Mouse (Mus musculus): Measurements from ENCODE around the gene Dda1. TPM values are rescaled to one million over a fixed set of nuclear protein-coding genes. Genes with fewer than 3 reads are reported as not detected.
A peak's percentile ranks its signal among the peaks of the same experiment; 100 is the strongest.
"Not testable (repeated sequence)": the region's sequence is repeated elsewhere in the genome, so short reads cannot be mapped to it uniquely, and the experiment has no call there.

Gene Dda1
- polyA plus RNA-seq (2016; fragmentation: Nextera tagmentation; extraction: Ambion mirVana) = 85.4 and 89.9 TPM in 2 replicates

DNA sequence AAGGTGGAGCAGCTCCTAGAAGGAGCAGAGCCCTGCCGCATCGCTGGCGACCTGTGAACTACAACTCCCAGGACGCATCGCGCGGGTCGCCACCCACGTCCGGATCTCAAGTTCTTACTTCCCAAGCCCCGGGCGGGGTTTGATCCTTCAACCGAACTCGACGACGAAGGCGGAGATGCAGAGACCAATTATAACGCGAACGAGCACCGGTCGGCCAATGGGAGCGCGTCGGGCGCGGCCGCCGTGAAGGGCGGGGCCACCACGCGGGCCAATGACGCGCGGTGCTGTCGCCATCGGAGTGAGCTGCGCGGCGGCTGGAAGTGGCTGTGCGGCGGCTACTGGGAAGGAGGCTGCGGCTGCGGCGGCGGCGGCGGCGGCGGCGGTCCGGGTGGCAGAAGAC is at the start of gene Dda1:
Gene Dda1, plus strand, starts transcription at position 284 of the 400 bp plus-strand sequence.
- H3K4me3 ChIP-seq = peak within 1 kb of the TSS; percentile 96
- 0 out of 2 replicates have a peak within 1 kb of the TSS, but pooled peaks have one; percentile 59 for H3K27ac ChIP-seq (ENCODE audit: poor library complexity, severe bottlenecking)
- peak; percentile 89 for ATAC-seq (ENCODE audit: insufficient number of reproducible peaks, low FRiP score)
- H3K36me3 ChIP-seq = peaks cover 35% of the 10 kb centered on the region
- WGBS = under 1% methylated on average over 42 of the region's 52 CpGs
- peaks cover 25% of the 10 kb centered on the region for H3K4me1 ChIP-seq (replicated peaks)
- H3K4me2 ChIP-seq = peak within 1 kb of the TSS; percentile 85
- peak within 1 kb of the TSS; percentile 94 for H3K9ac ChIP-seq
- no peaks in the 10 kb centered on the region for H3K27me3 ChIP-seq (replicated peaks)
- H3K9me3 ChIP-seq (replicated peaks) = no peaks in the 10 kb centered on the region

DNA sequence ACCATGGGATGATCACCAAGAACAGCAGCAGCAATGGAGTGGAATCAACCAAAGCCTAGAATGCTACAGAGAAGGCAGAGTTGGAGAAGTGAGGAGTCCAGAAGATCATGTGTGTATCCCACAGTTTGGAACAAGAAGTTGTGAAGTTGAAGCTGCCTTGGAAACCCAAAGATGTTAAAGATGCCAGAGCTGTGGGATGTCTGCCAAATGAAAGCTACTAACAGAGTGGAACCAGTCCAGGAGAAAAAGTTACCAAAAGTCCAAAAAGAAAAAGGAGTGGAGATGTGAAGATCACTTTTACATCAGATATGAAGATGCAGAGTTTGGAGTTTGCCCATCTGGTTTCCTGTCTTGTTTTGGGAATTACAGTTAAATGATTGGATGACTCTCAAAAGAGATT is 46.9 kb upstream of the Dda1 start:
- no peak overlapping the region for H3K4me2 ChIP-seq
- no peaks in the 10 kb centered on the region for H3K36me3 ChIP-seq
- no peak overlapping the region for H3K4me3 ChIP-seq
- ATAC-seq (ENCODE audit: insufficient number of reproducible peaks, low FRiP score) = no peak
- H3K27me3 ChIP-seq (replicated peaks) = no peaks in the 10 kb centered on the region; the same call in 1 of the 2 replicates
- H3K9ac ChIP-seq = no peak overlapping the region
- peaks cover 32% of the 10 kb centered on the region for H3K9me3 ChIP-seq (replicated peaks)
- no peak overlapping the region for H3K27ac ChIP-seq (ENCODE audit: poor library complexity, severe bottlenecking)
- no peaks in the 10 kb centered on the region for H3K4me1 ChIP-seq (replicated peaks)

DNA sequence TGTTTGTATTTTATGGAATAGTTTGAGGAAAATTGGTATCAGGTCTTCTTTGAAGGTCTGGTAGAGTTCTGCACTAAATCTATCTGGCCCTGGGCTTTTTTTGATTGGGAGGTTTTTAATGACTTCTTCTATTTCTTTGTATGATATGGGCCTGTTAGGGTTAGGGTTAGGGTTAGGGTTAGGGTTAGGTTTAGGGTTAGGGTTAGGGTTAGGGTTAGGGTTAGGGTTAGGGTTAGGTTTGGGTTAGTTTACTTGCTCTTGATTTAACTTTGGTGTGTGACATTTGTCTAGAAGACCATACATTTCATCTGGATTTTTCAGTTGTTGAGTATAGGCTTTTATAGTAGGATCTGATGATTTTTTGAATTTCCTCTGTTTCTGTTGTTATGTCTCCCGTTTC is 36.1 kb upstream of the Dda1 start:
- H3K27ac ChIP-seq (ENCODE audit: poor library complexity, severe bottlenecking); ATAC-seq (ENCODE audit: insufficient number of reproducible peaks, low FRiP score); H3K27me3 ChIP-seq (replicated peaks); H3K9ac ChIP-seq; H3K4me3 ChIP-seq; H3K36me3 ChIP-seq; H3K9me3 ChIP-seq (replicated peaks); H3K4me1 ChIP-seq (replicated peaks); H3K4me2 ChIP-seq: not testable (repeated sequence)
- 74% methylated on average over 1 of the region's 1 CpGs for WGBS

DNA sequence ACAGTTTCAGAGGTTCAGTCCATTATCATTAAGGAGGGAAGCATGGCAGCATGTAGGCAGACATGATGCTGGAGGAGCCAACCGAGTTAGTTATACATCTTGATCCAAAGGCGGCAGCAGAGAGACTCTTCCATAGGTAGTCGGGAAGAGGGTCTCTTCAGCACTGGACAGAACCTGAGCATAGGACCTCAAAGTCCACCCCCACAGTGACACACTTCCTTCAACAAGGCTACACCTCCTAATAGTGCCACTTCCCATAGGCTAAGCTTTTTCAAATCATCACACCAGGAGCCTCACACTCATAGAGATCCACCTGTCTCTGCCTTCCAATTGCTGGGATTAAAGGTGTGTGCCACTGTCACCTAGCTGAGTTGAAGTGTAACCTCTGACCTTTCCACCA is 32.0 kb upstream of the Dda1 start:
- H3K27me3 ChIP-seq (replicated peaks) = peaks cover 3% of the 10 kb centered on the region
- H3K27ac ChIP-seq (ENCODE audit: poor library complexity, severe bottlenecking) = no peak overlapping the region
- no peak overlapping the region for H3K4me3 ChIP-seq
- ATAC-seq (ENCODE audit: insufficient number of reproducible peaks, low FRiP score) = no peak
- H3K4me2 ChIP-seq = no peak overlapping the region
- H3K9ac ChIP-seq = no peak overlapping the region
- no peaks in the 10 kb centered on the region for H3K36me3 ChIP-seq
- H3K4me1 ChIP-seq (replicated peaks) = no peaks in the 10 kb centered on the region
- WGBS = 51% methylated on average over 3 of the region's 3 CpGs
- H3K9me3 ChIP-seq (replicated peaks) = 0 out of 2 replicates have a peak, but pooled peaks cover 2% of the 10 kb centered on the region

DNA sequence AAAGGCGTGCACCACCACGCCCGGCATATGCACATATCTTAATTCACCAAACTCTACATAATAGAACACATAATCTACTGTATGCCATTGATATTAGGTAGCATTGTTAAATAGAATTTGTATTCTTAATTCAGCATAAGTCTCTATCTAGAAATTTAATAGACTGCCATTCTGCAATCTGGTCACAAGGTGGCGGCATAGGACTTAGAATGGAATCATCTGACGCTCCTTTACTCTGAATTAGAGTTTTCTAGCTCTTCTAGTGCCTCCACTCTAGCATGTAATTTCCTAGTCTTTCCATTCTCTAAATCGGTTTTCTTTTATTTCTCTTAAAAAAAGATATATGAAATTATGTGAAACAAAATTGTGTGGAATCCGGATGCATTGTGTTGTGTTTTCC is 27.6 kb upstream of the Dda1 start:
- Histone ChIP-seq H3K9ac (no peak overlapping the region), H3K27me3 (replicated peaks) (peaks cover 24% of the 10 kb centered on the region), H3K36me3 (no peaks in the 10 kb centered on the region), H3K4me2 (no peak overlapping the region), H3K27ac (ENCODE audit: poor library complexity, severe bottlenecking) (no peak overlapping the region), H3K4me3 (no peak overlapping the region), H3K4me1 (replicated peaks) (no peaks in the 10 kb centered on the region), H3K9me3 (replicated peaks) (no peaks in the 10 kb centered on the region)
- ATAC-seq (ENCODE audit: insufficient number of reproducible peaks, low FRiP score) = no peak
- WGBS = 2% methylated on average over 7 of the region's 7 CpGs

DNA sequence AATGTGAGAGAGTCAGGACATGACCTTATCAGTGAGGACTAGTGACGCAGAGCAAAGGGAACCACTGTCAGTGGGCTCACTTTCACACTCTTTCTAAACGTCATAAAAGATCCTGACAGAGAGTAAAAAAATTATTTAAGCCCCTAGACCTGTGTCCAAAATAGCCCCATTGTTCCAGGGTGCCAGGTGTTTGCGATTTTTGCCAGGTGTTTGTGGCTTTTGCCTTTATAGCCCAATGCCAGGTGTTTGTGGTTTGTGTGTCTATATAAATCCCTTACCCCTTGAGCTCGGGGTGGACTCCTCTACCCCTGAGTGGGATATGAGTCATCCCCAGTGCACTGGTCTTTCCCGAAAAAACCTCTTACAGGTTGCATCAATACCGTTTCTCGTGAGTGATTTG is 23.9 kb upstream of the Dda1 start:
- H3K27ac ChIP-seq (ENCODE audit: poor library complexity, severe bottlenecking) = no peak overlapping the region
- 69% methylated on average over 7 of the region's 7 CpGs for WGBS
- ATAC-seq (ENCODE audit: insufficient number of reproducible peaks, low FRiP score) = no peak
- no peak overlapping the region for H3K4me3 ChIP-seq
- peaks cover 24% of the 10 kb centered on the region for H3K27me3 ChIP-seq (replicated peaks)
- no peaks in the 10 kb centered on the region for H3K4me1 ChIP-seq (replicated peaks)
- H3K9me3 ChIP-seq (replicated peaks) = no peaks in the 10 kb centered on the region; the same call in 1 of the 2 replicates
- H3K4me2 ChIP-seq = no peak overlapping the region
- no peak overlapping the region for H3K9ac ChIP-seq
- no peaks in the 10 kb centered on the region for H3K36me3 ChIP-seq

DNA sequence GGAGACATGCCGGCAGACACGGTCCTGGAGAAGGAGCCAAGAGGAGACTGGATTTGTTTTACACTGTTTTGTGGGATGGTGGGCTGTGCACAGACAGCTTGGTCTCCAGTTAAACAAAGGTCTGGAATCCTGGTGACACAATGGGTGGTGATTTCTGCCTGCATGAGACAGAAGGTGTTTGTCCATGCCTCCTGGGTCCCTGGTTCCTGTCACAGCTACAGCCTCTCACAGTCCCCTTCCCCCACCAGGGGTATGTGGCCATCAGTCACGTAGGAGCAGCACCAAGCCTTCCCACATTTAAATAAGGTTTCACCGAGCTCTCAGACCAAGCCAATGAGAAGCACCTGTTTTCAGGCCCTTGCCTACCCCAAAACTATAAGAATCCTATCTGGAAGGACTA is 17.7 kb upstream of the Dda1 start:
- WGBS = 50% methylated on average over 4 of the region's 4 CpGs
- Histone ChIP-seq H3K9ac (no peak overlapping the region), H3K4me3 (no peak overlapping the region), H3K27me3 (replicated peaks) (peaks cover 8% of the 10 kb centered on the region; the same call in 1 of the 2 replicates), H3K4me2 (no peak overlapping the region), H3K4me1 (replicated peaks) (no peaks in the 10 kb centered on the region), H3K27ac (ENCODE audit: poor library complexity, severe bottlenecking) (no peak overlapping the region), H3K36me3 (no peaks in the 10 kb centered on the region), H3K9me3 (replicated peaks) (no peaks in the 10 kb centered on the region; the same call in 1 of the 2 replicates)
- no peak for ATAC-seq (ENCODE audit: insufficient number of reproducible peaks, low FRiP score)

DNA sequence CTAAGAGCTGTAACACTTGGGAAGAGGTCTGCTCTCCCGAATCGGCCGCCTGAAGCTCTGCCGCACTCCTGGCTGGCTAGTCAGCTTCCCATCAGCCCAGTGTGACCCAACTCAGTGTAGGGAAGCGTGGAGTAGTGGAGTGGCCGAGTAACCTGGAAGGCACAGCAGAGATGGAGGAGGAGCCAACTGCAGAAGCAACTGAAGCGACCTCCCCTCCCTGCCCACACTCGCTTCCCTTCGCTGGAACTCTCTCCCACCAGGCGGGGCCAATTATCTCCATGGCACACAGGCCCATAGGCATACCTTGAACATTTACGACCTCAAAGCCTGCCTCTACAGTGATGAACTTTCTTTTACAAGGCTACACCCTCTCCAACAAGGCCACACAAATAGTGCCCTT is 17.2 kb upstream of the Dda1 start:
- no peak overlapping the region for H3K27ac ChIP-seq (ENCODE audit: poor library complexity, severe bottlenecking)
- WGBS = 50% methylated on average over 11 of the region's 11 CpGs
- H3K9ac ChIP-seq = no peak overlapping the region
- H3K9me3 ChIP-seq (replicated peaks) = no peaks in the 10 kb centered on the region; the same call in 1 of the 2 replicates
- no peak overlapping the region for H3K4me2 ChIP-seq
- peaks cover 1% of the 10 kb centered on the region for H3K36me3 ChIP-seq
- H3K27me3 ChIP-seq (replicated peaks) = peaks cover 11% of the 10 kb centered on the region
- no peak overlapping the region for H3K4me3 ChIP-seq
- H3K4me1 ChIP-seq (replicated peaks) = no peaks in the 10 kb centered on the region
- ATAC-seq (ENCODE audit: insufficient number of reproducible peaks, low FRiP score) = no peak

DNA sequence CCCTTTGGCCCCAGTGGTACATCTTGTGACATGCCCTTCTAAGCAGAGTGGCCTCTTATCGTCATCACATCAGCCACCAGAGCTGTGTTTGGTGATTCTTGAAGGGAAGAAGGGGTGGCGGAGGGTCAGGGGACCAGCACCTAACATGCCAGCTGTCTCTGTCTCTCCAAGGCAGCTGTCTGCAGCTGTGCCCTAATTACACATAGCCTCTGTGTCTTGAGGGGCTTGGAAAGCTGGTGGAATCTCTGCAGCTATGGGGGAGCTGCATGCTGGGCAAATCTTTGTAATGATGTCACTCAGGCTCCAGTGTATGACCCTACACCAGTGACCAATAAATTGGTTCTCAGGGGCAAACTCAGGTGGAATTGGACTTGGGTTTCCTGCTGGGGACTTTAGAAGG is 16.3 kb upstream of the Dda1 start:
- 63% methylated on average over 2 of the region's 2 CpGs for WGBS
- H3K4me2 ChIP-seq = no peak overlapping the region
- no peak overlapping the region for H3K9ac ChIP-seq
- H3K27ac ChIP-seq (ENCODE audit: poor library complexity, severe bottlenecking) = no peak overlapping the region
- no peaks in the 10 kb centered on the region; the same call in 1 of the 2 replicates for H3K9me3 ChIP-seq (replicated peaks)
- H3K4me1 ChIP-seq (replicated peaks) = no peaks in the 10 kb centered on the region
- H3K36me3 ChIP-seq = peaks cover 10% of the 10 kb centered on the region
- H3K27me3 ChIP-seq (replicated peaks) = peaks cover 19% of the 10 kb centered on the region
- ATAC-seq (ENCODE audit: insufficient number of reproducible peaks, low FRiP score) = no peak
- H3K4me3 ChIP-seq = no peak overlapping the region

DNA sequence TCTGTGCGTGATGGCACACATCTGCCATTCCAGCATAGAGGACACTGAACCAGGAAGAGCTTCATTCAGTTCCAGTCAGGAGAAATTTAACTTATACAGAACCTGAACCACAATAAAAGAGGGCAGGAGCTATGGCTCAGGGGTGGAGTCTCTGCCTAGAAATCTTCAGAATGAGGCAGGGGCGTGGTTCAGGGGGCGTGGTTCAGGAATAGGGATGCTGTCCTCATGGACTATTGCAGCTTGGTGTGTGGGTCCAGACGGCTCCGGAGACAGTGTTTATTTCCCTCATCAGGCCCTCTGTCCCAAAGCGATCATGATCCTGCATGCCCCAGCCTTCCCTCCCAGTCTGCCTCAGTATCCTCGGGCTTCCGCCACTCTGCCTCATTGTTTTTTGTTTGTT is 14.3 kb upstream of the Dda1 start:
- Histone ChIP-seq H3K4me3 (no peak overlapping the region), H3K4me1 (replicated peaks) (no peaks in the 10 kb centered on the region), H3K27ac (ENCODE audit: poor library complexity, severe bottlenecking) (no peak overlapping the region), H3K9me3 (replicated peaks) (no peaks in the 10 kb centered on the region; the same call in 1 of the 2 replicates), H3K9ac (no peak overlapping the region), H3K4me2 (no peak overlapping the region), H3K36me3 (peaks cover 30% of the 10 kb centered on the region), H3K27me3 (replicated peaks) (peaks cover 19% of the 10 kb centered on the region)
- 65% methylated on average over 8 of the region's 8 CpGs for WGBS
- ATAC-seq (ENCODE audit: insufficient number of reproducible peaks, low FRiP score) = no peak

DNA sequence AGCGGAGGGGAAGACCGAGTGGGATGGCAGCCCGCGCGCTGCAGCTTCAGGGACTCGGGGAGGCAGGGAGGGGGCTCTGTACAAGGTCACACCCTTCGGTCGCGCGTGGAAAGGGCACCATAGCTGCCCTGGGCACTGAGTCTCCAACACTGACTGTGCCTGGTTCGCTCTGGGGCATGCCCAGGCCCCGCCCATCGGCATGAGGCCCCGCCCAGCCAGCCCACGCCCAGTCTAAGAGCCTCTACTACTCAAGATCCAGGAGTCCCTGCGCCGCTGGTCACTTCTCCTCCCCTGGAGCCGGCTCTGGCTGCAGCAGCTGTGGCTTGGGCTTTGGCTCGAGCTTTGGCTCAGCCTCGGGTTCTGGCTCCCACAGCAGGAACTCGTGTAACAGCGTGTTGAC is 12.1 kb upstream of the Dda1 start:
- Histone ChIP-seq H3K4me1 (replicated peaks) (no peaks in the 10 kb centered on the region), H3K27me3 (replicated peaks) (peaks cover 32% of the 10 kb centered on the region), H3K27ac (ENCODE audit: poor library complexity, severe bottlenecking) (no peak overlapping the region), H3K36me3 (peaks cover 42% of the 10 kb centered on the region), H3K4me3 (no peak overlapping the region), H3K4me2 (no peak overlapping the region), H3K9ac (no peak overlapping the region), H3K9me3 (replicated peaks) (no peaks in the 10 kb centered on the region)
- ATAC-seq (ENCODE audit: insufficient number of reproducible peaks, low FRiP score) = 0 out of 2 replicates have a peak, but pooled peaks have one; percentile 37
- WGBS = 32% methylated on average over 22 of the region's 22 CpGs

DNA sequence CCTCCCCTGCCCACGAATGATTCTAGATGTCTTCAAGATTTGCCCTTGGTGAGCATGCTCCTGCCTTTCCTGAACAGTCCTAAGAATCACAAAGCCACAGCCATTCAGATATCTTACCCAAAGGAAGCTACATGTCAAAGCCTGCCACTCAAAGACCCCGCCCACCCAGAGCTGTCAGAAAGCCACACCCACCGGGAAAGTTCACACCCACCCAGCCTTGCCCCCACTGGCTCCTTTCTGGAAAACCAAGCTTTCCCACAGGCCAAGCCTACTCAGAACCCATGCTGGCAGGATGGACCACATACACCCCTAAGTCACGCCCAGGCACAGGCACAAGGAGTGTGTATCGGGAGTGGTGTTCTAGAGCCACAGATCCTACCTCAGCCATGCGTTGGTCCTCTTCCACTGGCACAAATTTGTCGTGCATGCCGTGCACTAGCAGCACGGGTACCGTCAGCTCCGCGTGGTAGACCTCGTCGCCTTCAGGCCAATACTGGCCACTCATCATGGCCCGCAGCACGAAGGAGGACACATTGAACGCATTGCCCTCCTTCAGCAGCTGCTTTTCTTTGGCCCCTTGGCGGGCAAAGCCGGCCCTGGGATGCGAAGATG is 11.2 kb upstream of the Dda1 start:
- Histone ChIP-seq H3K4me3 (no peak overlapping the region), H3K4me2 (no peak overlapping the region), H3K36me3 (peaks cover 42% of the 10 kb centered on the region), H3K9ac (no peak overlapping the region), H3K27me3 (replicated peaks) (peaks cover 32% of the 10 kb centered on the region), H3K4me1 (replicated peaks) (peaks cover 7% of the 10 kb centered on the region; the same call in 1 of the 2 replicates), H3K27ac (ENCODE audit: poor library complexity, severe bottlenecking) (no peak overlapping the region), H3K9me3 (replicated peaks) (no peaks in the 10 kb centered on the region)
- no peak for ATAC-seq (ENCODE audit: insufficient number of reproducible peaks, low FRiP score)
- WGBS = 73% methylated on average over 20 of the region's 20 CpGs
